33 mouse cellular contexts compared by ENCODE assay signal in genomic region chr5:67685461-67685860, GRCm38 (mm10).
"Had no signal": no experiment of that assay in that cellular context is flagged by ENCODE, and none has a peak within 500 bp of the region (broad histone marks: within the 10 kb centered on the region; RNA-seq: fewer than 3 reads in every experiment).

No protein-coding gene starts in this region.

- H3K4me1 ChIP-seq: heart, embryonic 15.5 days; hindbrain, embryonic 10.5 days; hindbrain, embryonic 15.5 days; intestine, embryonic 15.5 days had no signal

- H3K36me3 ChIP-seq: heart, embryonic 12.5 days; heart, embryonic 13.5 days; heart, embryonic 15.5 days; hindbrain, embryonic 15.5 days; intestine, embryonic 15.5 days; kidney, embryonic 15.5 days had no signal

- H3K4me2 ChIP-seq: heart, embryonic 15.5 days; hindbrain, embryonic 12.5 days; hindbrain, embryonic 13.5 days; hindbrain, embryonic 14.5 days; hindbrain, embryonic 15.5 days; intestine, embryonic 15.5 days; kidney, embryonic 15.5 days had no signal

- H3K9me3 ChIP-seq: heart, embryonic 12.5 days; heart, embryonic 13.5 days; heart, embryonic 15.5 days; hindbrain, embryonic 10.5 days; hindbrain, embryonic 12.5 days; hindbrain, embryonic 13.5 days; hindbrain, embryonic 15.5 days; intestine, embryonic 15.5 days; kidney, embryonic 15.5 days had no signal

- H3K27ac ChIP-seq: heart, embryonic 13.5 days; heart, embryonic 15.5 days; hindbrain, embryonic 10.5 days; hindbrain, embryonic 12.5 days; hindbrain, embryonic 13.5 days; hindbrain, embryonic 14.5 days; hindbrain, embryonic 15.5 days; hindbrain, postnatal 0 days; intestine, embryonic 15.5 days; kidney, embryonic 15.5 days; kidney, postnatal 0 days; layer of hippocampus, adult 2 months; left cerebral cortex, adult 2 months had no signal

- DNase-seq: heart, postnatal 10 days; heart, postnatal 14 days; heart, postnatal 36 days; heart, postnatal 4 days; kidney, adult 11 months; kidney, adult 18-20 months; kidney, adult 2 months; kidney, adult 8-10 months; kidney, postnatal 10 days; kidney, postnatal 14 days; kidney, postnatal 25 days; kidney, postnatal 36 days; kidney, postnatal 4 days; layer of hippocampus, adult 9-11 months; layer of hippocampus, postnatal 36 days had no signal

- H3K4me3 ChIP-seq: heart, embryonic 12.5 days; heart, embryonic 13.5 days; heart, embryonic 15.5 days; hindbrain, embryonic 10.5 days; hindbrain, embryonic 12.5 days; hindbrain, embryonic 13.5 days; hindbrain, embryonic 15.5 days; intestine, embryonic 15.5 days; kidney, embryonic 15.5 days; layer of hippocampus, adult 2 months; left cerebral cortex, adult 2 months had no signal

- H3K9ac ChIP-seq: heart, embryonic 12.5 days; heart, embryonic 13.5 days; heart, embryonic 15.5 days; hindbrain, embryonic 12.5 days; hindbrain, embryonic 13.5 days; hindbrain, embryonic 14.5 days; hindbrain, embryonic 15.5 days; intestine, embryonic 15.5 days; kidney, embryonic 15.5 days had no signal

- ATAC-seq: hindbrain, embryonic 16.5 days; hindbrain, postnatal 0 days; inflammation-experienced regulatory T-cells, adult 6 months; intestine, embryonic 15.5 days; intestine, embryonic 16.5 days; intestine, postnatal 0 days had no signal

- H3K27me3 ChIP-seq: heart, embryonic 13.5 days; heart, embryonic 15.5 days; hindbrain, embryonic 12.5 days; hindbrain, embryonic 13.5 days; hindbrain, embryonic 15.5 days; intestine, embryonic 15.5 days; kidney, embryonic 15.5 days had no signal
